Mouse (Mus musculus) neutrophil, adult 83 days (primary cell): ENCODE results near the gene Olfr1033. TPM values are rescaled to one million over a fixed set of nuclear protein-coding genes. Genes with fewer than 3 reads are reported as not detected.

Experiments
- total RNA-seq, 2 experiments: library from RNA; stranded (reverse); gene quantifications; one replicate each; pipeline ENCODE4 v1.2.4; 2023

The Olfr1033 gene
- total RNA-seq = not detected

GRCm38 (mm10) chr2:86020406-86020805 lies at the start of gene Olfr1033:
Gene Olfr1033, plus strand, starts transcription at chr2:86020633.

GRCm38 (mm10) chr2:85973595-85973994 lies 46.8 kb upstream of the Olfr1033 start, which contains the start of gene Olfr1029:
Gene Olfr1029, plus strand, starts transcription at chr2:85973895.

GRCm38 (mm10) chr2:85978976-85979375 lies 41.5 kb upstream of the Olfr1033 start, which contains the start of gene Olfr1030:
Gene Olfr1030, plus strand, starts transcription at chr2:85979276.

GRCm38 (mm10) chr2:85990004-85990403 lies 30.4 kb upstream of the Olfr1033 start, which contains the start of gene Olfr1031:
Gene Olfr1031, plus strand, starts transcription at chr2:85990304.

GRCm38 (mm10) chr2:86005240-86005639 lies 15.2 kb upstream of the Olfr1033 start, which contains the start of gene Olfr1032:
Gene Olfr1032, plus strand, starts transcription at chr2:86005540.

GRCm38 (mm10) chr2:86045561-86045960 lies 25.1 kb downstream of the Olfr1033 start, which contains the start of gene Olfr1034:
Gene Olfr1034, plus strand, starts transcription at chr2:86045861.

GRCm38 (mm10) chr2:86073692-86074091 lies 53.3 kb downstream of the Olfr1033 start, which contains the start of gene Olfr1036:
Gene Olfr1036, plus strand, starts transcription at chr2:86073992.

GRCm38 (mm10) chr2:86087285-86087684 lies 66.9 kb downstream of the Olfr1033 start, which contains the start of gene Olfr1037:
Gene Olfr1037, minus strand, starts transcription at chr2:86087385.

Other genes with a start within 250 kb of the Olfr1033 start
- gene Olfr1014, start 247.9 kb upstream of the Olfr1033 start, total RNA-seq = not detected
- not detected for gene Olfr1015, start 238.6 kb upstream of the Olfr1033 start, total RNA-seq
- not detected for gene Olfr1016, start 218.1 kb upstream of the Olfr1033 start, total RNA-seq
- gene Olfr1018, start 202.2 kb upstream of the Olfr1033 start, total RNA-seq = not detected
- gene Olfr1019, start 175.2 kb upstream of the Olfr1033 start, total RNA-seq = not detected
- not detected for gene Olfr1020, start 173.6 kb upstream of the Olfr1033 start, total RNA-seq
- gene Olfr1022, start 152.0 kb upstream of the Olfr1033 start, total RNA-seq = not detected
- gene Olfr1023, start 135.0 kb upstream of the Olfr1033 start, total RNA-seq = not detected
- gene Olfr1024, start 115.6 kb upstream of the Olfr1033 start, total RNA-seq = not detected
- not detected for gene Olfr1025-ps1, start 105.4 kb upstream of the Olfr1033 start, total RNA-seq
- gene Olfr1026, start 99.1 kb upstream of the Olfr1033 start, total RNA-seq = not detected
- not detected for gene Olfr1028, start 70.2 kb upstream of the Olfr1033 start, total RNA-seq
- not detected for gene Olfr1029, start 46.7 kb upstream of the Olfr1033 start, total RNA-seq
- not detected for gene Olfr1030, start 41.4 kb upstream of the Olfr1033 start, total RNA-seq
- gene Olfr1031, start 30.3 kb upstream of the Olfr1033 start, total RNA-seq = not detected
- not detected for gene Olfr1032, start 15.1 kb upstream of the Olfr1033 start, total RNA-seq
- gene Olfr1034, start 25.2 kb downstream of the Olfr1033 start, total RNA-seq = not detected
- not detected for gene Olfr1036, start 53.4 kb downstream of the Olfr1033 start, total RNA-seq
- not detected for gene Olfr1037, start 66.8 kb downstream of the Olfr1033 start, total RNA-seq
- gene Olfr1039, start 115.3 kb downstream of the Olfr1033 start, total RNA-seq = not detected
- gene Olfr1040, start 126.1 kb downstream of the Olfr1033 start, total RNA-seq = not detected
- not detected for gene Olfr1042, start 141.2 kb downstream of the Olfr1033 start, total RNA-seq
- not detected for gene Olfr1043, start 146.9 kb downstream of the Olfr1033 start, total RNA-seq
- not detected for gene Olfr1044, start 157.2 kb downstream of the Olfr1033 start, total RNA-seq
- gene Olfr52, start 165.1 kb downstream of the Olfr1033 start, total RNA-seq = not detected
- gene Olfr1045, start 182.4 kb downstream of the Olfr1033 start, total RNA-seq = not detected
- not detected for gene Olfr1046, start 198.7 kb downstream of the Olfr1033 start, total RNA-seq
- not detected for gene Olfr1047, start 210.8 kb downstream of the Olfr1033 start, total RNA-seq
- gene Olfr1048, start 219.7 kb downstream of the Olfr1033 start, total RNA-seq = not detected
- gene Olfr1049, start 237.7 kb downstream of the Olfr1033 start, total RNA-seq = not detected